Mouse (Mus musculus): ENCODE measurements at regions not wholly inside any gene's neighbourhood (a gene's known extent, or its start where the extent isn't known, plus 50 kb on each side); places are given as distances from the start of the nearest gene placed in this dataset.

DNA sequence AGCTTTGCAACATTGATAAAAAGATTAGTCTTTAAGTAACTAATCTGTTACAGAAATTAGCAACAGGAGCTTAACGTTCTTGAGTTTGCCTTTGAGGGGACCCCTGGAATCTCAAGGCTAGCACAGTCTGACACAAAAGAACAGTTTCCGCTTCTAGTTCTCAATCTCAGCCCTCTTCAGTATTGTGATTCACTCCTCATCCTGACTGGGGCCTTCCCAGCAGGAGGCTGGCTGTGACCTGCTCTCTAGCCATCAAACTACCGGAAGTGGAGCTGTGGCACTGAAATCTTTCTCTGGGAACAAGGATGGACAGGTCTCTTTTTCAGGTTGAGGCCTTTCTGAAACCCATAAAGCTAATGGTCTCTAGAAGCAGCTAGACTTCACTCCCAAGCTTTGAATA, 209.6 kb upstream of the Camk1g start:
- TF ChIP-seq POLR2A (IDR thresholded peaks at IDR 0.05; ENCODE audit: extremely low read depth, insufficient read depth, low read length): no peak
- no peak for TF ChIP-seq CTCF (IDR thresholded peaks at IDR 0.05; ENCODE audit: extremely low read depth, insufficient read depth, low read length)

Data from cortical plate, adult 2 months (tissue).